Mouse (Mus musculus): ENCODE results near the gene Zw10. TPM values are rescaled to one million over a fixed set of nuclear protein-coding genes. Genes with fewer than 3 reads are reported as not detected.

Zw10 gene
- 38.0 TPM for polyA plus RNA-seq (2017; shearing (Covaris generic))

GRCm38 (mm10) chr9:49055333-49056205, at the start of gene Zw10:
TSS of gene Zw10 (plus strand) at chr9:49055613.

GRCm38 (mm10) chr9:49081107-49081506, 25.7 kb downstream of the Zw10 start, which contains the start of gene Tmprss5:
TSS of gene Tmprss5 (plus strand) at chr9:49081260.

Other genes with a start within 250 kb of the Zw10 start
- 0.37 TPM for gene Zbtb16, start 219.4 kb upstream of the Zw10 start, polyA plus RNA-seq (2017; shearing (Covaris generic))
- not detected for gene Htr3a, start 144.5 kb upstream of the Zw10 start, polyA plus RNA-seq (2017; shearing (Covaris generic))
- gene Htr3b, start 90.6 kb upstream of the Zw10 start, polyA plus RNA-seq (2017; shearing (Covaris generic)), result not detected
- 9.0 TPM for gene Usp28, start 70.2 kb upstream of the Zw10 start, polyA plus RNA-seq (2017; shearing (Covaris generic))
- not detected for gene Tmprss5, start 25.6 kb downstream of the Zw10 start, polyA plus RNA-seq (2017; shearing (Covaris generic))
- gene Gm4894, start 194.9 kb downstream of the Zw10 start, polyA plus RNA-seq (2017; shearing (Covaris generic)), result 0.38 TPM